Mouse (Mus musculus): ENCODE data around the gene Dad1. TPM values are rescaled to one million over a fixed set of nuclear protein-coding genes. Genes with fewer than 3 reads are reported as not detected.
A peak's percentile ranks its signal among the peaks of the same experiment; 100 is the strongest.

The Dad1 gene
- polyA plus RNA-seq, 1 experiment from 2014 or later, result 256 TPM

GRCm38 (mm10) chr14:54199662-54200061, 54.2 kb downstream of the Dad1 start:
- no peak overlapping the region for H3K4me2 ChIP-seq (ENCODE audit: low read depth, low read length)
- WGBS, result 88% methylated on average over 8 of the region's 8 CpGs
- no peaks in the 10 kb centered on the region for H3K36me3 ChIP-seq (replicated peaks; ENCODE audit: control insufficient read depth, insufficient read depth, low read depth, low read length)
- H3K4me1 ChIP-seq (ENCODE audit: control insufficient read depth, insufficient read depth, low read length), result no peaks in the 10 kb centered on the region
- no peak overlapping the region for H3K9ac ChIP-seq (replicated peaks; ENCODE audit: low read length)
- no peaks in the 10 kb centered on the region for H3K27me3 ChIP-seq (ENCODE audit: control insufficient read depth, insufficient read depth, low read length)
- H3K9me3 ChIP-seq (replicated peaks; ENCODE audit: control insufficient read depth, low read length), result no peaks in the 10 kb centered on the region
- ATAC-seq (replicated peaks; ENCODE audit: insufficient number of reproducible peaks, low FRiP score, low TSS enrichment, low read depth) (no peak), DNase-seq (ENCODE audit: low spot score) (no peak)
- H3K27ac ChIP-seq (replicated peaks; ENCODE audit: low read depth, low read length), result no peak overlapping the region
- H3K4me3 ChIP-seq (ENCODE audit: low read depth, low read length), result no peak overlapping the region

- Histone ChIP-seq H3K9ac (replicated peaks; ENCODE audit: low read length) (no peak overlapping the region), H3K4me3 (ENCODE audit: low read depth, low read length) (no peak overlapping the region), H3K9me3 (replicated peaks; ENCODE audit: control insufficient read depth, low read length) (no peaks in the 10 kb centered on the region), H3K27ac (replicated peaks; ENCODE audit: low read depth, low read length) (no peak overlapping the region), H3K4me2 (ENCODE audit: low read depth, low read length) (no peak overlapping the region), H3K4me1 (ENCODE audit: control insufficient read depth, insufficient read depth, low read length) (no peaks in the 10 kb centered on the region), H3K27me3 (ENCODE audit: control insufficient read depth, insufficient read depth, low read length) (no peaks in the 10 kb centered on the region), H3K36me3 (replicated peaks; ENCODE audit: control insufficient read depth, insufficient read depth, low read depth, low read length) (no peaks in the 10 kb centered on the region)
- no peak for ATAC-seq (replicated peaks; ENCODE audit: insufficient number of reproducible peaks, low FRiP score, low TSS enrichment, low read depth)
- no peak for DNase-seq (ENCODE audit: low spot score)
- 69% methylated on average over 3 of the region's 3 CpGs for WGBS
These were observed 56.2 kb downstream of the Dad1 start for GRCm38 (mm10) chr14:54197740-54198139.

- no peak overlapping the region for H3K27ac ChIP-seq (replicated peaks; ENCODE audit: low read depth, low read length)
These were observed 58.0 kb downstream of the Dad1 start for GRCm38 (mm10) chr14:54195838-54196423.

GRCm38 (mm10) chr14:54193354-54194133, 60.4 kb downstream of the Dad1 start:
- Histone ChIP-seq H3K4me2 (ENCODE audit: low read depth, low read length) (no peak overlapping the region), H3K4me1 (ENCODE audit: control insufficient read depth, insufficient read depth, low read length) (no peaks in the 10 kb centered on the region), H3K9me3 (replicated peaks; ENCODE audit: control insufficient read depth, low read length) (no peaks in the 10 kb centered on the region), H3K9ac (replicated peaks; ENCODE audit: low read length) (no peak overlapping the region), H3K4me3 (ENCODE audit: low read depth, low read length) (no peak overlapping the region), H3K36me3 (replicated peaks; ENCODE audit: control insufficient read depth, insufficient read depth, low read depth, low read length) (no peaks in the 10 kb centered on the region), H3K27ac (replicated peaks; ENCODE audit: low read depth, low read length) (no peak overlapping the region), H3K27me3 (ENCODE audit: control insufficient read depth, insufficient read depth, low read length) (no peaks in the 10 kb centered on the region)
- ATAC-seq (replicated peaks; ENCODE audit: insufficient number of reproducible peaks, low FRiP score, low TSS enrichment, low read depth) (no peak), DNase-seq (ENCODE audit: low spot score) (no peak)
- 78% methylated on average over 9 of the region's 9 CpGs for WGBS

More at GRCm38 (mm10) chr14:54195838-54196423, 58.0 kb downstream of the Dad1 start:
- Histone ChIP-seq H3K36me3 (replicated peaks; ENCODE audit: control insufficient read depth, insufficient read depth, low read depth, low read length) (no peaks in the 10 kb centered on the region), H3K27me3 (ENCODE audit: control insufficient read depth, insufficient read depth, low read length) (no peaks in the 10 kb centered on the region), H3K9me3 (replicated peaks; ENCODE audit: control insufficient read depth, low read length) (no peaks in the 10 kb centered on the region), H3K9ac (replicated peaks; ENCODE audit: low read length) (no peak overlapping the region), H3K4me2 (ENCODE audit: low read depth, low read length) (no peak overlapping the region), H3K4me1 (ENCODE audit: control insufficient read depth, insufficient read depth, low read length) (no peaks in the 10 kb centered on the region), H3K4me3 (ENCODE audit: low read depth, low read length) (no peak overlapping the region)
- DNase-seq (ENCODE audit: low spot score), result no peak
- WGBS, result 90% methylated on average over 6 of the region's 6 CpGs
- ATAC-seq (replicated peaks; ENCODE audit: insufficient number of reproducible peaks, low FRiP score, low TSS enrichment, low read depth), result no peak

- DNase-seq (ENCODE audit: low spot score), result no peak
- no peaks in the 10 kb centered on the region for H3K9me3 ChIP-seq (replicated peaks; ENCODE audit: control insufficient read depth, low read length)
- H3K4me3 ChIP-seq (ENCODE audit: low read depth, low read length), result no peak overlapping the region
- no peak for ATAC-seq (replicated peaks; ENCODE audit: insufficient number of reproducible peaks, low FRiP score, low TSS enrichment, low read depth)
- H3K4me2 ChIP-seq (ENCODE audit: low read depth, low read length), result no peak overlapping the region
- H3K36me3 ChIP-seq (replicated peaks; ENCODE audit: control insufficient read depth, insufficient read depth, low read depth, low read length), result no peaks in the 10 kb centered on the region
- no peaks in the 10 kb centered on the region for H3K4me1 ChIP-seq (ENCODE audit: control insufficient read depth, insufficient read depth, low read length)
- H3K27ac ChIP-seq (replicated peaks; ENCODE audit: low read depth, low read length), result no peak overlapping the region
- H3K27me3 ChIP-seq (ENCODE audit: control insufficient read depth, insufficient read depth, low read length), result no peaks in the 10 kb centered on the region
- H3K9ac ChIP-seq (replicated peaks; ENCODE audit: low read length), result no peak overlapping the region
- 64% methylated on average over 3 of the region's 3 CpGs for WGBS
These were observed 61.4 kb downstream of the Dad1 start for GRCm38 (mm10) chr14:54192462-54192847.

- Histone ChIP-seq H3K27ac (replicated peaks; ENCODE audit: low read depth, low read length) (no peak overlapping the region), H3K4me2 (ENCODE audit: low read depth, low read length) (no peak overlapping the region)
These were observed 62.1 kb downstream of the Dad1 start for GRCm38 (mm10) chr14:54191594-54192461.

GRCm38 (mm10) chr14:54191026-54191390, 62.9 kb downstream of the Dad1 start:
- Histone ChIP-seq H3K9ac (replicated peaks; ENCODE audit: low read length) (no peak overlapping the region), H3K27me3 (ENCODE audit: control insufficient read depth, insufficient read depth, low read length) (no peaks in the 10 kb centered on the region), H3K9me3 (replicated peaks; ENCODE audit: control insufficient read depth, low read length) (no peaks in the 10 kb centered on the region), H3K4me2 (ENCODE audit: low read depth, low read length) (no peak overlapping the region), H3K36me3 (replicated peaks; ENCODE audit: control insufficient read depth, insufficient read depth, low read depth, low read length) (no peaks in the 10 kb centered on the region), H3K4me1 (ENCODE audit: control insufficient read depth, insufficient read depth, low read length) (no peaks in the 10 kb centered on the region), H3K4me3 (ENCODE audit: low read depth, low read length) (no peak overlapping the region), H3K27ac (replicated peaks; ENCODE audit: low read depth, low read length) (no peak overlapping the region)
- ATAC-seq (replicated peaks; ENCODE audit: insufficient number of reproducible peaks, low FRiP score, low TSS enrichment, low read depth) (0 out of 2 replicates have a peak, but pooled peaks have one; percentile 14), DNase-seq (ENCODE audit: low spot score) (no peak)
- 63% methylated on average over 4 of the region's 4 CpGs for WGBS

More at GRCm38 (mm10) chr14:54191594-54192461, 62.1 kb downstream of the Dad1 start:
- no peaks in the 10 kb centered on the region for H3K27me3 ChIP-seq (ENCODE audit: control insufficient read depth, insufficient read depth, low read length)
- no peaks in the 10 kb centered on the region for H3K9me3 ChIP-seq (replicated peaks; ENCODE audit: control insufficient read depth, low read length)
- no peak overlapping the region for H3K4me3 ChIP-seq (ENCODE audit: low read depth, low read length)
- no peaks in the 10 kb centered on the region for H3K36me3 ChIP-seq (replicated peaks; ENCODE audit: control insufficient read depth, insufficient read depth, low read depth, low read length)
- 73% methylated on average over 18 of the region's 18 CpGs for WGBS
- DNase-seq (ENCODE audit: low spot score), result no peak
- no peak for ATAC-seq (replicated peaks; ENCODE audit: insufficient number of reproducible peaks, low FRiP score, low TSS enrichment, low read depth)
- H3K4me1 ChIP-seq (ENCODE audit: control insufficient read depth, insufficient read depth, low read length), result no peaks in the 10 kb centered on the region
- H3K9ac ChIP-seq (replicated peaks; ENCODE audit: low read length), result no peak overlapping the region

Data from embryonic facial prominence, embryonic 11.5 days (tissue).